Mouse (Mus musculus) right cerebral cortex, postnatal 36 days (tissue): ENCODE data around the gene Nsun7.

ENCODE experiments used
- DNase-seq, 2 experiments: peaks; one replicate each; pipeline ENCODE4 v3.0.0; 2022; ENCODE audit warnings: low spot score in 2 of 2, mixed read lengths in 1 of 2

Nsun7 gene

GRCm38 (mm10) chr5:66279650-66280049, 20.0 kb downstream of the Nsun7 start:
- no peak for DNase-seq

GRCm38 (mm10) chr5:66280742-66281141, 21.0 kb downstream of the Nsun7 start:
- DNase-seq, result no peak

- DNase-seq, result no peak
Measured at GRCm38 (mm10) chr5:66294106-66294625, 34.5 kb downstream of the Nsun7 start.

GRCm38 (mm10) chr5:66294952-66295351, 35.3 kb downstream of the Nsun7 start:
- DNase-seq, result no peak

GRCm38 (mm10) chr5:66296116-66296515, 36.4 kb downstream of the Nsun7 start:
- no peak for DNase-seq

GRCm38 (mm10) chr5:66298856-66299255, 39.2 kb downstream of the Nsun7 start:
- no peak for DNase-seq

- no peak for DNase-seq
Measured at GRCm38 (mm10) chr5:66300576-66300975, 40.9 kb downstream of the Nsun7 start.

GRCm38 (mm10) chr5:66302085-66302815, 42.6 kb downstream of the Nsun7 start:
- no peak for DNase-seq

- DNase-seq, result peak; percentile 59 to 67
Measured at GRCm38 (mm10) chr5:66302873-66303272, 43.2 kb downstream of the Nsun7 start.

GRCm38 (mm10) chr5:66304300-66305067, 44.8 kb downstream of the Nsun7 start:
- DNase-seq, result no peak

GRCm38 (mm10) chr5:66305511-66305910, 45.8 kb downstream of the Nsun7 start:
- peak; percentile 55 to 68 for DNase-seq

GRCm38 (mm10) chr5:66310328-66310727, 50.6 kb downstream of the Nsun7 start:
- DNase-seq, result no peak

GRCm38 (mm10) chr5:66310806-66311205, 51.1 kb downstream of the Nsun7 start:
- DNase-seq, result no peak

- DNase-seq, result peak in 1 of 2 experiments; percentile 65
Measured at GRCm38 (mm10) chr5:66315791-66316190, 56.1 kb downstream of the Nsun7 start.

GRCm38 (mm10) chr5:66319341-66319740, 59.6 kb downstream of the Nsun7 start:
- DNase-seq, result no peak

GRCm38 (mm10) chr5:66319827-66320404, 60.2 kb downstream of the Nsun7 start:
- DNase-seq, result no peak

- no peak for DNase-seq
Measured at GRCm38 (mm10) chr5:66323131-66323530, 63.4 kb downstream of the Nsun7 start.

GRCm38 (mm10) chr5:66323603-66324002, 63.9 kb downstream of the Nsun7 start:
- peak; percentile 69 to 88 for DNase-seq

- no peak for DNase-seq
Measured at GRCm38 (mm10) chr5:66326395-66326794, 66.7 kb downstream of the Nsun7 start.

- peak in 1 of 2 experiments; percentile 21 for DNase-seq
Measured at GRCm38 (mm10) chr5:66327949-66328726, 68.4 kb downstream of the Nsun7 start.

GRCm38 (mm10) chr5:66328766-66329165, 69.1 kb downstream of the Nsun7 start:
- no peak for DNase-seq

GRCm38 (mm10) chr5:66330806-66331205, 71.1 kb downstream of the Nsun7 start:
- no peak for DNase-seq
